Mouse (Mus musculus) monocyte, adult 5-6 weeks (primary cell): ENCODE measurements at regions not wholly inside any gene's neighbourhood (a gene's known extent, or its start where the extent isn't known, plus 50 kb on each side); places are given as distances from the start of the nearest gene placed in this dataset.

Experiments used
- ATAC-seq: fragments of 153-309, 156-312 bp; replicated peaks from 2 replicates; pipeline ENCODE4 v1.8.0; 2017; ENCODE audit warnings: mild to moderate bottlenecking; ENCODE audit not compliant: low TSS enrichment, insufficient number of reproducible peaks, severe bottlenecking, poor library complexity, low FRiP score

DNA sequence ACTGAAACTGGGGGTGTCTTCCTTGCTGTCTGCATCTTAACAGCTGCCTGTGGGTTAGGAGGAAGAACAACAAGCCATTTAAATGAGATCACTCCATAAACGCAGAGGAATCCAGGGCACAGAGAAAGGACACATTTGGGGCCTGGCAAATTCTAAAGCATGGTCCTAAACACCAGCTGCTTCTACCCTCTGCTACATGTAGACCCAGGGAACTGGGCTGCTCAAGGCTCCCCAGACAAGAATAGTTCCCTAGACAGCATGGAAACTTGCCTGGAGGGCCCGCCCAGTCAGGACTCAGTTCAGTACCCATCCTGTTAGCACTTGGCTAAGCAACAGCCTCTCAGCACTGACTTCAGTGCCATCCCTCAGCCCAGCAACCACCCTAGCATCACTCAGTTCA, 115.2 kb upstream of the Irf2bp2 start:
- no peak for ATAC-seq

- ATAC-seq = no peak
These were observed 113.6 kb upstream of the Irf2bp2 start for GRCm38 (mm10) chr8:126707300-126707902.

DNA sequence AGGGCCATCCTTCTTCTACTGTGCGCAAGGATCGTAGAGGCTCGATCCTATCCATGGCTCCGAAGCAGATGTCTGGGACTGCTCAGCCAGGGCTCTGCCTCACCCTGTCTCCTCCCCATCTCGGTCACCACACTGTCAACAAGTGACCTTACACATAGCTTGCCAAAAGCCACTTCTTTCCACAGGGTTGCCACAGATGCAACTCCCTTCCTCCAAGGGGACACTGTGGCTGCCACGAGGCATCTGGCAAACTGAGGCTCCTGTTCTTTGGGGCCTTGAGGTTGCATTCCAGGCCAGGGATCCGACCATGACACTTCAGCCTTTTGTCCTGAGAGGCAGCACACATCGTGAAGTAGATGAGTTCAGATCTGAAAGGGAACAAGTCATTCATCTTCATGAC, 112.5 kb upstream of the Irf2bp2 start:
- ATAC-seq = no peak

DNA sequence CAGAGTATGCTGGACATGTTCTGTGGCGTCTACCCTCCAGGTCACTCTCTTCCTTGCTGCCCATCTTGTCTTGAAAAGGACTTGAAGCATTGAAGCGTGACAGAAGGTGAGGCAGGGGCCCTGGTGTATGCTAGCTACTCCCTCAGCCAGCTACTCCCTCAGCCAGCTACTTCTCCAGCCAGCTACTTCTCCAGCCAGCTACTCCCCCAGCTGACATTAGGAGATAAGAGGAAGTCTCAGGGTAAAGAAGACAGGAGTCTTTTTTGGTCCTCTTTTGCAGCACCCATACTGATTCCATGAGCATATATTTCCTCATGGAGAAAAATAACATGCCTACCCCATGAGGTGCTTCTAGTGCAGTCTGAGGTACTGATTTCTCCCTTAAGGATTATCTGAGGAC, 111.6 kb upstream of the Irf2bp2 start:
- peak; percentile 45; the same call in 1 of the 2 replicates for ATAC-seq

- no peak for ATAC-seq
These were observed 110.9 kb upstream of the Irf2bp2 start for GRCm38 (mm10) chr8:126704706-126705105.

GRCm38 (mm10) chr8:126703546-126703945, 109.8 kb upstream of the Irf2bp2 start:
- no peak for ATAC-seq

DNA sequence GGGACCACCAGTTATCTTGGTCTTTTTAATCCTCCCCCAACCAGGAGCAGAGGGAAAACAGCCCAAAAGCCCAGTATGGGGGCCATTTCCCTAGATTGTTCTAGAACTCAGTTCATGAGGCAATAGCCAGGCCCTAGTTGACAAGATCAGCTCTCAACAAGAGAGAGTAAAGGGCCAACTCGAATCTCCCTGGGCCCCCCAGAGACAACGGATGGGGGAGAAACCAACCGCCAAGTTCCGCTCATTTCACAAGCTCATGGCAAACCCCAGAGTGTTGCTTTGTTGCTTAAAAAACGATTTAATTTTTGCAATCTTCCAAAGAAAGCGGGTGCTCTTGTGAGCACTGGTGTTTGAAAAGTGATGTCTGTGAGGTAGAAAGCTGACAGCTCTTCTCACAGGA, 108.5 kb upstream of the Irf2bp2 start:
- ATAC-seq = no peak

DNA sequence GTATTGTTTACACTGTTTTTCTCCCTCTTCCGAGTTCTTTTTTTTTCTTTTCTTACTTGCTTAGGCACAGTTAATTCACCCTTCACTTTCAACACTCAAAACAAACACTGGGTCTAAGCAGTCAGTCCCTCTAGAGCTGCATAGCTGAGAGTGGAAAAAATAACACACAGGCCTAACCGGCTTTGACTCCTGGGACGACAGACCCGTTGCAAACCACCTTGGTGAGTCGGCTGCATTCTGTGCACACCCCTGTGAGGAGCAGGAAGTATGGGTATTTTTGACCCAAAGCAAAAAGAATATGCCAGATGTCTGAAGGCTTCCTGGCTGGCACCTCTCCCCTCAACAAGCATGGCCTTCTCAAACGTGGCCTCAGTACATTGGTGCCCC, 105.6 kb upstream of the Irf2bp2 start:
- no peak for ATAC-seq

DNA sequence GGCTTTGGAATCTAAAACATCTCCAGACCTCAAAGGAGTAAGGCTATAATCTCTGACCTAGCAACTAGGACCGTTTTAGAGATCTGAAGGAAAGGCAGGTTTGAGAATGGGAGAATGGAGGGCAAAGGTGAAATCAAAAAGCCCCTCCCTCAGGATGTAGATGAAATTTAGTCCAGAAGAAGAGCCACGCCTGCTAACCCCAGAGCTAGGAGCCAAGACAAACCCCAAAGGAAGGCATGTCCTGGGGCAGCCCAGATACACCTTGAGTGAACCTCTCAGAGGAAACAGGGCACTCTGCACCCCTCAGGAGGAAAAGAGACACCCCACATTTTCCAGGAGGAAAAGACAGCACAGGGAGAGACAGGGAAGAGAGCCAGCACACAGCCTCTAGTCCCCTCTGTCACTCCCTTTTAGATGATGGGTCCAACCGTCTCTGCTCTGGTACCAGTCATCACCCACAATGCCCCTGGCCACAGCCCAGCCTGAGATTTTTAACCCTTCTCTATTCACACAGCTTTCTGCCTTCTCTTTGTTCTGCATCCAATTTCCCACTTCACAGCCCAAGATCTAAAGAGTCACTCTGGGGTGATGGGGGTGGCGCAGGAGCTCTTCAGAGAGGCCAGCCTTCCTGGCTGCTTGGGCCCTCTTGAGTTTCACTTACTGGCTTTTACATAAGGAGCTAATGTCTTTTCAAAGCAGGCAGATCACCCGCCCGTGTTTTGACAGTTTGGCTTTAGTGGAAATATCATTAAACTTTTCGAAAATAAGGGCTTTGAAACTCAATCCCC, 105.0 kb upstream of the Irf2bp2 start:
- ATAC-seq = no peak

- ATAC-seq = no peak
These were observed 102.7 kb upstream of the Irf2bp2 start for GRCm38 (mm10) chr8:126696346-126697010.

GRCm38 (mm10) chr8:126694370-126694769, 100.6 kb upstream of the Irf2bp2 start:
- ATAC-seq = no peak

GRCm38 (mm10) chr8:126693642-126694041, 99.9 kb upstream of the Irf2bp2 start:
- 0 out of 2 replicates have a peak, but pooled peaks have one; percentile 49 for ATAC-seq

DNA sequence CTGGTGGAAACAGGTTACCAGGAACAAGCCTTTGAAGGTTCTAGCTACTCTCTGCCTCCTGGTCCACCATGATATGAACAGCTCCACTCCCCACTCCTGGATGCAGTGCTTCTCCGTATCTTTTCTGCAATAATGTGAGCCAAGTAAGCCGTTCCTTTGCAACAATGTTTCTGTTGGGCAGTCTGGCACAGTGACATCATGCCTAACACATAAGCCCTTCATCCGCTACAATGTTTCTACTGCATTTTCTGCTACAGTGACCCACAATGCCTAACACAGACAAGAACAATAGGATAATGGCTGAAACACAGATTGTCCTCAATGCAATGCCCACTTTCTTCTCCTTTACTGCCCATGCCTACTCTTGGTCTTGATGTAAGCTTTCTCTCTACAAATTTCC, 98.9 kb upstream of the Irf2bp2 start:
- no peak for ATAC-seq

GRCm38 (mm10) chr8:126692263-126692662, 98.5 kb upstream of the Irf2bp2 start:
- no peak for ATAC-seq

DNA sequence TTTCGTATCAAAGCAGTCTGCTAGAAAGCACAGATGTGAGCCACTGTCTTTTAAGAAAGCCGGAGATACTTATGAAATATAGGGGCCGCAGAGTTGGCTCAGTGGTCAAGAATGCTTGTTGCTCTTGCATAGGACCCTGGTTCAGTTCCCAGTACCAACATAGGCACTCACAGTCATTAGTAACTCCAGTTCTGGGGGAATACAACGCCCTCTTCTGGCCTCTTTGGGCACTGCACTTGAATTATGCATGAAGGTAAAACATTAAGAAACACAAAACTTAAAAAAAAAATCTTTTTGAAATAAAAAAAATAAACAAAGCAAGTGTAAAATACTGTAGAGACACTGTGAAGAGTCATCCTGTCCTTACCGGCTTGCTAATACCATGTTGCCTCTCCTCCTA, 94.7 kb upstream of the Irf2bp2 start:
- ATAC-seq = no peak

DNA sequence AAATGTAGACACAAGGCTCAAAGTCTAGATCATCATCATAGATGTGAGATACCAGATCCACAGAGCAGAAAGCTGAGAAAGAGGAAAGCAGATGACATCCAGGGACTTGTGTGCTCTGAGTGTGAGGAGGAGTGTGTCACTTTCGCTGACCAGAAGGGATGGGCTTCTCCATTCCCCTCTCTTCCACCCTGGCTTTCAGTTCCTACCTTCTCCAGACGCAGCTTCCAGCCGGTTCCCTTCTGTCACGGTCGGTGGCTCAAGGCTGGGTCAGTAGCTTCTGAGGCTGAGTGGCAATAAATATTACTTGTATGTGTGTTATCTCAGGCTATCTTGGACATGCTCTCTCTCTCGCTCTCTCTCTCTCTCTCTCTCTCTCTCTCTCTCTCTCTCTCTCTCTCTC, 94.2 kb upstream of the Irf2bp2 start:
- no peak for ATAC-seq

- no peak for ATAC-seq
These were observed 93.0 kb upstream of the Irf2bp2 start for GRCm38 (mm10) chr8:126686827-126687226.

DNA sequence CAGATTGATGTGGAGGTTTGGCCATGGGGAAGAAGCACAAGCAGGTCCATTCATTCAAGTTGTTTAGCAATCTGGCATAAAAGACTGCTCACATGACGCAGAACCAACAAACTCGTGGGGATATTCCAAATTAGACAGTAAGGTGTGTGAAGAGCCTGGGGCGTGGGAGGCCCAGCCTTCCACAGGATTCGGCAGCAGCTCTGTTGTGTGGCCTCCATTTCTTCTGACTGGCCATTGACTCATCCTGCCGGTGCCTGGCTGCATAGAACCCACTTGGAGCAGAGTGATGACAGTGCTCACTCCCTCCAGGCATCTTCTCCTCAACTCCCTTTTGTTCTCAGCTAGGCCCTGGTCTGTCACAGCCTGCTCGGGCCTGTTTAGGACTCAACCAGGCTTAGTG, 91.6 kb upstream of the Irf2bp2 start:
- no peak for ATAC-seq

- no peak; the same call in 1 of the 2 replicates for ATAC-seq
These were observed 90.2 kb upstream of the Irf2bp2 start for GRCm38 (mm10) chr8:126683950-126684349.

DNA sequence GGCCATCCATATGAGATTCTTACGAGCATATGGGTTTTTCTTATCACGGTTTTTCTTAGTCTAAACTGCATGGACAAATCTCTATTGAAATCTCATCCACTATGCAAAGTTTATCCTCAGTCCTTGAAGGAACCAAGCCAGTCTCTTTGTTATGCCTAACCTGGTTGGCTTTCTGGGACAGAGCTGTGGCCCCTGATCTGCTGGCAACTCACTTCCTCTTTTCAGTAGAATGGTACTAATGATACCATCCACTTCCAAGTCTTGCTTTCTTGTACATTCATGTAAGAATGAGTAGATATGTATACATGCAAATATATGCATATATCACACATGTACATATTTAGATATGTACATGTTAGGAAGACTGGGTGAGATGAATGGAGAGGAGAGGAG, 89.8 kb upstream of the Irf2bp2 start:
- no peak; the same call in 1 of the 2 replicates for ATAC-seq
